11 mouse cellular contexts compared by ENCODE assay signal in the genomic region with DNA sequence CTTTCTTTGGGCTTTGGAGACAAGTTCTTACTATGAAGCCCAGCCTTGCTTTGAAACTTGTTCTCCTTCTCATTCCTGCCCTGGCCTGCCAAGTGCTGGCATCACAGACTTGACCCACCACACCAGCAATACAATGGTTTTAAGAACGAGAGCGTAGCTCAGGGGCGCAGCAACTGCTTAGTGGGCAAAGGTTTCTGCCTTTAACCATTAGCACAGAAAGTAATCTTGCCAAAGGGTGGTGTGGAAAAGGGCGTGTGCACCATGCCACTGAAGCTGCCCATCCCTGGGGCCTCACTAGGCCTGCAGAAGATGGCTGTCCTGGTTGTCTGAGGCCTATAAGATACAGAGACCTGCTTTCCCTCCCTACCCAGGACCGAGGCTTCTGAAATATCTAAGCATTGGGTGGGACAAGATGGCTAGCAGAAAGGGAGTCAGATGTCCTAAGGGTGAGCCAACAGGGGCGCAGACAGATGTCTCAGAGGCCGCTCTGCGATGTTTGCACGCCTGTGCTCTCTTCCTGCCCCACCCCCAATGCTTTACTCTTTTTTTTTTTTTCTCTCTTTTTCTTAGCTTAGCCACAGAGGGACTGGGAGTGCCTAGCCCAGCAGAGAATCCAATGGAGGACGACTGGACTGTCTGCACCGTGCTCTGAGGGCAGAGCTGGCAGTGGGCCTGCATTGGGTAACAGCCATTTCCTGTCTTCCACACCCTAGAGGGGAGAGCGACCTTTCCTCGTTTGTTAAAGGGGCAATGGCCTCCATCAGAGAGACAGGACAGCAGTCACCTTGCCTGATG. TPM values are rescaled to one million over a fixed set of nuclear protein-coding genes. Genes with fewer than 3 reads are reported as not detected.
DNase-seq lines count a peak whose midpoint lies in the region; ATAC-seq and TF ChIP-seq lines count a peak whose summit lies in the region.
"Had no signal": no experiment of that assay in that cellular context is flagged by ENCODE, and none has a peak within 500 bp of the region (broad histone marks: within the 10 kb centered on the region; RNA-seq: fewer than 3 reads in every experiment).

No protein-coding gene starts in this region.

- TF ChIP-seq CTCF in liver, adult 2 months (IDR thresholded peaks at IDR 0.05; ENCODE audit: low read depth, low read length) = no peak
- TF ChIP-seq CTCF in liver, postnatal 0 days (IDR thresholded peaks at IDR 0.05; ENCODE audit: low read depth) = no peak

- no peak for TF ChIP-seq EP300 in liver, postnatal 0 days (IDR thresholded peaks at IDR 0.05; ENCODE audit: low read depth)

- TF ChIP-seq POLR2A in liver, adult 2 months (IDR thresholded peaks at IDR 0.05; ENCODE audit: extremely low read depth, insufficient read depth, low read length) = no peak

- ATAC-seq in CD4-positive, CD25-positive, alpha-beta regulatory T cell, adult 4 months = no peak
- peak; percentile 6; the same call in 1 of the 2 replicates for ATAC-seq in liver, postnatal 0 days

- H3K9me3 ChIP-seq in liver, postnatal 0 days (ENCODE audit: low read length) = no peaks in the 10 kb centered on the region
- H3K9me3 ChIP-seq: midbrain, embryonic 12.5 days had no signal

- no peaks in the 10 kb centered on the region for H3K36me3 ChIP-seq in liver, adult 2 months (ENCODE audit: control insufficient read depth, insufficient read depth, low read length)
- H3K36me3 ChIP-seq in liver, postnatal 0 days (replicated peaks; ENCODE audit: insufficient read depth, low read length) = peaks cover 6% of the 10 kb centered on the region
- H3K36me3 ChIP-seq: midbrain, embryonic 12.5 days had no signal

- DNase-seq in CD4-positive, CD25-positive, alpha-beta regulatory T cell, adult 2 months (ENCODE audit: low read depth, low spot score) = peak; percentile 20
- DNase-seq in liver, adult 2 months (ENCODE audit: extremely low read depth, low read depth, low spot score) = peak; percentile 40
- no peak for DNase-seq in liver
- peak; percentile 64 for DNase-seq in liver, postnatal 0 days
- DNase-seq in thymus, postnatal 25 days = peak; percentile 46
- DNase-seq in right cerebral cortex, postnatal 10 days (ENCODE audit: low spot score in 2 of 2) = no peak
- no peak for DNase-seq in left cerebral cortex, postnatal 10 days (ENCODE audit: extremely low spot score in 1 of 2, low spot score in 2 of 2)
- DNase-seq: cerebellum, adult 11-12 months; layer of hippocampus, postnatal 36 days had no signal

- peaks cover 5% of the 10 kb centered on the region; the same call in 1 of the 2 replicates for H3K79me2 ChIP-seq in liver, adult 2 months (ENCODE audit: control insufficient read depth, insufficient read depth, low read length)

- H3K4me2 ChIP-seq in liver, postnatal 0 days (ENCODE audit: low read depth, low read length) = peak overlapping the region; percentile 16; the same call in 1 of the 2 replicates
- H3K4me2 ChIP-seq: midbrain, embryonic 12.5 days had no signal

- no peaks in the 10 kb centered on the region for H3K27me3 ChIP-seq in liver, adult 2 months (ENCODE audit: control insufficient read depth, insufficient read depth, low read length)
- no peaks in the 10 kb centered on the region for H3K27me3 ChIP-seq in liver, postnatal 0 days (ENCODE audit: insufficient read depth, low read length)

- WGBS in liver, adult 2 months = 52% methylated on average over 13 of the region's 13 CpGs
- WGBS in liver, postnatal 0 days (ENCODE audit: insufficient replicate concordance) = 49% methylated on average over 13 of the region's 13 CpGs

- H3K27ac ChIP-seq in liver, adult 2 months (replicated peaks; ENCODE audit: insufficient read depth, low read depth, low read length) = no peak overlapping the region
- H3K27ac ChIP-seq in liver, postnatal 0 days (ENCODE audit: low read depth) = peak overlapping the region; percentile 68
- H3K27ac ChIP-seq: midbrain, embryonic 12.5 days had no signal

- peaks cover 6% of the 10 kb centered on the region; the same call in 1 of the 2 replicates for H3K4me1 ChIP-seq in liver, adult 2 months (ENCODE audit: control insufficient read depth, insufficient read depth, low read length)
- peaks cover 58% of the 10 kb centered on the region for H3K4me1 ChIP-seq in liver, postnatal 0 days (ENCODE audit: insufficient read depth)

- intact Hi-C loops in left cerebral cortex, postnatal 10 days (cut with DNase I) = no loop called here

- H3K4me3 ChIP-seq in liver, adult 2 months (ENCODE audit: insufficient read depth, low read depth, low read length) = no peak overlapping the region
- H3K4me3 ChIP-seq in liver, postnatal 0 days (ENCODE audit: low read depth, low read length) = no peak overlapping the region
- H3K4me3 ChIP-seq: midbrain, embryonic 12.5 days had no signal

- no peak overlapping the region for H3K9ac ChIP-seq in liver, adult 2 months (ENCODE audit: low read depth, low read length)
- H3K9ac ChIP-seq in liver, postnatal 0 days (replicated peaks) = peak overlapping the region; percentile 28; the same call in 1 of the 2 replicates
- H3K9ac ChIP-seq: midbrain, embryonic 12.5 days had no signal

RNA-seq across cellular contexts. Expression of a gene that starts 5.2 kb away (rescaled TPM):
- polyA plus RNA-seq in CD4-positive, CD25-positive, alpha-beta regulatory T cell, adult 4 months (2017; shearing (Covaris generic)) = 10 to 100 TPM; 51.9 to 73.2 TPM
- total RNA-seq in liver, adult 2 months (2014; rRNA removed) = 13.9 and 16.8 TPM in 2 replicates
- polyA plus RNA-seq in liver, adult 2 months (2012; rRNA removed) = 6.1 and 6.9 TPM in 2 replicates
- polyA plus RNA-seq in liver, postnatal 0 days (2015; fragmentation: Nextera tagmentation; extraction: Ambion mirVana) = 24.6 and 24.7 TPM in 2 replicates
- 10 to 100 TPM; 14.9 to 15.1 TPM for total RNA-seq in left cerebral cortex, postnatal 10 days (2021)

Comparison
In these comparisons a context has a peak if more than half of its experiments do, and no peak if none do; other contexts are left out.
1. DNase-seq: peak in CD4-positive, CD25-positive, alpha-beta regulatory T cell, adult 2 months (single experiment), liver, adult 2 months (single experiment), liver, postnatal 0 days (single experiment) and thymus, postnatal 25 days (single experiment); none in liver (single experiment), right cerebral cortex, postnatal 10 days (0 of 2) and left cerebral cortex, postnatal 10 days (0 of 2).